Mouse (Mus musculus) heart, postnatal 25 days (tissue): ENCODE data around the gene Plg. TPM values are rescaled to one million over a fixed set of nuclear protein-coding genes. Genes with fewer than 3 reads are reported as not detected.

Experiments
- DNase-seq: peaks from one replicate; pipeline ENCODE4 v3.0.0; 2022; ENCODE audit warnings: low spot score
- intact Hi-C: fragments of 180-260 bp; cut with DNase I; formaldehyde crosslinking; loops from one replicate; pipeline ENCODE4 v1.15.1; 2025
- total RNA-seq, 2 experiments: library from RNA; stranded (reverse); gene quantifications; 2 replicates each; pipeline ENCODE4 v1.2.3; 2021

The Plg gene
- total RNA-seq, 2 experiments from 2014 or later = not detected

GRCm38 (mm10) chr17:12381579-12381978, 3.2 kb downstream of the Plg start:
- intact Hi-C loops = no loop called here
- DNase-seq = no peak

- intact Hi-C loops = no loop called here
- DNase-seq = no peak
Measured at GRCm38 (mm10) chr17:12382531-12382930, 4.1 kb downstream of the Plg start.

GRCm38 (mm10) chr17:12385049-12385794, 6.8 kb downstream of the Plg start:
- intact Hi-C loops = no loop called here
- DNase-seq = no peak

- DNase-seq = no peak
- intact Hi-C loops = no loop called here
Measured at GRCm38 (mm10) chr17:12387781-12388180, 9.4 kb downstream of the Plg start.

GRCm38 (mm10) chr17:12388239-12388638, 9.8 kb downstream of the Plg start:
- intact Hi-C loops = no loop called here
- DNase-seq = no peak

- intact Hi-C loops = no loop called here
- no peak for DNase-seq
Measured at GRCm38 (mm10) chr17:12396163-12396677, 17.8 kb downstream of the Plg start.

GRCm38 (mm10) chr17:12403420-12403819, 25.0 kb downstream of the Plg start:
- DNase-seq = no peak
- intact Hi-C loops = no loop called here

- intact Hi-C loops = no loop called here
- no peak for DNase-seq
Measured at GRCm38 (mm10) chr17:12409346-12409944, 31.0 kb downstream of the Plg start.

- intact Hi-C loops = loop anchor here (10.0 kb wide), 1 partner anchor 582 kb away; the partner anchor contains the start of gene Wtap
- DNase-seq = peak; percentile 46
Measured at GRCm38 (mm10) chr17:12412181-12412890, 33.9 kb downstream of the Plg start.

GRCm38 (mm10) chr17:12412891-12413237, 34.5 kb downstream of the Plg start:
- no peak for DNase-seq
- intact Hi-C loops = loop anchor here (10.0 kb wide), 1 partner anchor 582 kb away; the partner anchor contains the start of gene Wtap

- DNase-seq = peak; percentile 13
- intact Hi-C loops = loop anchor here (5.0 to 10.0 kb wide), 2 partner anchors 37 to 580 kb away; partner anchors contain the start of gene Wtap
Measured at GRCm38 (mm10) chr17:12415031-12415735, 36.8 kb downstream of the Plg start.

- intact Hi-C loops = loop anchor here (1.0 to 10.0 kb wide), 5 partner anchors 37 to 579 kb away; partner anchors contain the start of gene Wtap
- no peak for DNase-seq
Measured at GRCm38 (mm10) chr17:12415741-12416140, 37.3 kb downstream of the Plg start.

- peak; percentile 47 for DNase-seq
- intact Hi-C loops = loop anchor here (1.0 to 10.0 kb wide), 5 partner anchors 36 to 578 kb away; partner anchors contain the start of gene Wtap
Measured at GRCm38 (mm10) chr17:12416250-12416895, 38.0 kb downstream of the Plg start.

- intact Hi-C loops = loop anchor here (5.0 to 10.0 kb wide), 2 partner anchors 33 to 575 kb away; partner anchors contain the start of gene Wtap
- no peak for DNase-seq
Measured at GRCm38 (mm10) chr17:12419491-12420079, 41.2 kb downstream of the Plg start.

GRCm38 (mm10) chr17:12420886-12421574, 42.6 kb downstream of the Plg start:
- no peak for DNase-seq
- intact Hi-C loops = no loop called here

GRCm38 (mm10) chr17:12422143-12422542, 43.7 kb downstream of the Plg start:
- intact Hi-C loops = no loop called here
- DNase-seq = no peak

- no peak for DNase-seq
- intact Hi-C loops = no loop called here
Measured at GRCm38 (mm10) chr17:12427156-12427555, 48.7 kb downstream of the Plg start.

- intact Hi-C loops = no loop called here
- DNase-seq = no peak
Measured at GRCm38 (mm10) chr17:12428369-12428768, 50.0 kb downstream of the Plg start.
